Mouse (Mus musculus): ENCODE measurements around the gene Per1.

DNA sequence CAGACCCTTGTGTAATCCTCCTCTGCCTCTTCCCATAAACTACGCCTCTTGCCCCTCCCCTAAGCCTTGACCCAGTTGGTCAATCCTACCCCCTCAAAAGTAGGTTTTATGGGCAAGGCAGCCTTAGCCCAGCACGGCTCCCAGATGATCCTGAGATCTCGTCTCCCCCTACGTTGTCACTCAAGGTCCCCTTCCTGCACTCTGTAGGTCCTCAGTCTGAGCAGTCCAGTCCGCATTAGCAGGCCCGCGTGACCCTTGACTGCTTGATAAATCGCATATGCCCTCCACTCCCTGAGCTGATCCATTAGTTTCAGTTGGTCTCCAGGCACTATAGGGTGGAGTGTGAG lies 39.6 kb downstream of the Per1 start:
- TF ChIP-seq GATA1 (IDR thresholded peaks at IDR 0.05; ENCODE audit: borderline replicate concordance, low read length) (no peak), CTCF (IDR thresholded peaks at IDR 0.05; ENCODE audit: low read depth, low read length) (no peak)
